Mouse (Mus musculus): Measurements from ENCODE around the gene Heatr5a. TPM values are rescaled to one million over a fixed set of nuclear protein-coding genes. Genes with fewer than 3 reads are reported as not detected.
A peak's percentile ranks its signal among the peaks of the same experiment; 100 is the strongest.

Heatr5a gene
- total RNA-seq, 1 experiment: 20.9 TPM

DNA sequence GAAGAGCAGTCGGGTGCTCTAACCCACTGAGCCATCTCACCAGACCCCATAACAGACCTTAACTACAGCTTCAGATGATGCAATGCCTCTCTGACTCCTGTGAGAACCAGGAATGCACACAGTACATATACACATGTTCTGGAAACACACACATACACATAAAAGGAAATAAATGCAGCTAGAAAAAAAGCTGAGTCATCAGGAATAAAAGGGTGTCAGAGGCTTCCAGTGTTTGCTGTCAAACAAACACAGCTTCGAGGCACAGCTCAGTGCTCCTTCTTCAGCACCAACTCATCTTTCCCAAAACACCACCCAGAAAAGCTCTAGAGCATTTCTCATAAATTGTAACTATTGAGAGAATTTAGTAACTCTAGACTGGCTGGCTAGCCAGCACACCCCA is 86.3 kb downstream of the Heatr5a start:
- DNase-seq (ENCODE audit: low read depth, low spot score): no peak
- Histone ChIP-seq H3K9ac (ENCODE audit: insufficient read depth, low read depth, low read length, poor library complexity, severe bottlenecking) (no peak overlapping the region), H3K36me3 (ENCODE audit: control insufficient read depth, insufficient read depth, low read length, poor library complexity, severe bottlenecking) (peaks cover 22% of the 10 kb centered on the region), H3K9me3 (ENCODE audit: control insufficient read depth, insufficient read depth, low read depth, low read length) (no peaks in the 10 kb centered on the region), H3K4me1 (ENCODE audit: control insufficient read depth in 2 of 2, insufficient read depth in 2 of 2, low read length in 2 of 2, poor library complexity in 1 of 2) (no peaks in the 10 kb centered on the region), H3K27ac (ENCODE audit: insufficient read depth, low read depth, low read length, poor library complexity, severe bottlenecking) (no peak overlapping the region), H3K4me3 (ENCODE audit: insufficient read depth in 1 of 2, low read depth in 1 of 2, low read length in 2 of 2, poor library complexity in 1 of 2, severe bottlenecking in 1 of 2) (no peak overlapping the region)
- TF ChIP-seq MAFK (IDR thresholded peaks at IDR 0.05; ENCODE audit: insufficient read depth, low read depth, low read length) (peak; percentile 87), CHD2 (IDR thresholded peaks at IDR 0.05; ENCODE audit: low read depth, low read length) (no peak)
- in situ Hi-C loops (cut with MboI; ENCODE audit: low sequenced_read_pairs in 2 of 2, unreplicated experiment in 2 of 2): no loop called here

DNA sequence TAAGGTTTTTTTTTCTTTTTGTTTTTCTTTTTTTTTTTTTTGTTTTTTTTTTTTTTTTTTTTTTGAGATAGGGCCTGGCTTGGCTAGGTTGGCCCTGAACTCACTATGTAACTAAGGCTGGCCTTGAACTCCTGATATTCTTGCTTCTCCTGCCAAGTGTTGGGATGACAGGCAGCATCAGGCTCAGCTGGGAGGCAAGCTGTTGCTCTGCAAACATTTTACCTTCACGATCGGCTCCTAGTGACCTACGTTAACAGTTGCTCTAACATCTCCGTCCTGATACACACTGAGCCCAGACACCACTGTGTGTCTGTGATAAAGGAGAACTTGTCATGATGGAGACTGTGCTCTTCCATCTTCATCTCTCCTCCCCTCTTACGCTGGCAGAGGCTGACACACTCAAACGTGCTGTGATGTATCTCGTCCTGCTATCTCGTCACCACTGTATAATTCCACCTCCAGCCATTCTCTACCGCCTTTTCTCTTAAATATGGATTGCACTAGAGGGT is 87.8 kb downstream of the Heatr5a start:
- no peak overlapping the region for H3K9ac ChIP-seq (ENCODE audit: insufficient read depth, low read depth, low read length, poor library complexity, severe bottlenecking)
- DNase-seq (ENCODE audit: low read depth, low spot score): no peak
- peaks cover 21% of the 10 kb centered on the region for H3K36me3 ChIP-seq (ENCODE audit: control insufficient read depth, insufficient read depth, low read length, poor library complexity, severe bottlenecking)
- H3K9me3 ChIP-seq (ENCODE audit: control insufficient read depth, insufficient read depth, low read depth, low read length): no peaks in the 10 kb centered on the region
- H3K4me1 ChIP-seq (ENCODE audit: control insufficient read depth in 2 of 2, insufficient read depth in 2 of 2, low read length in 2 of 2, poor library complexity in 1 of 2): no peaks in the 10 kb centered on the region
- H3K4me3 ChIP-seq (ENCODE audit: insufficient read depth in 1 of 2, low read depth in 1 of 2, low read length in 2 of 2, poor library complexity in 1 of 2, severe bottlenecking in 1 of 2): no peak overlapping the region
- in situ Hi-C loops (cut with MboI; ENCODE audit: low sequenced_read_pairs in 2 of 2, unreplicated experiment in 2 of 2): no loop called here
- no peak for TF ChIP-seq HCFC1 (IDR thresholded peaks at IDR 0.05; ENCODE audit: borderline replicate concordance, insufficient read depth, low read length)
- no peak overlapping the region for H3K27ac ChIP-seq (ENCODE audit: insufficient read depth, low read depth, low read length, poor library complexity, severe bottlenecking)

DNA sequence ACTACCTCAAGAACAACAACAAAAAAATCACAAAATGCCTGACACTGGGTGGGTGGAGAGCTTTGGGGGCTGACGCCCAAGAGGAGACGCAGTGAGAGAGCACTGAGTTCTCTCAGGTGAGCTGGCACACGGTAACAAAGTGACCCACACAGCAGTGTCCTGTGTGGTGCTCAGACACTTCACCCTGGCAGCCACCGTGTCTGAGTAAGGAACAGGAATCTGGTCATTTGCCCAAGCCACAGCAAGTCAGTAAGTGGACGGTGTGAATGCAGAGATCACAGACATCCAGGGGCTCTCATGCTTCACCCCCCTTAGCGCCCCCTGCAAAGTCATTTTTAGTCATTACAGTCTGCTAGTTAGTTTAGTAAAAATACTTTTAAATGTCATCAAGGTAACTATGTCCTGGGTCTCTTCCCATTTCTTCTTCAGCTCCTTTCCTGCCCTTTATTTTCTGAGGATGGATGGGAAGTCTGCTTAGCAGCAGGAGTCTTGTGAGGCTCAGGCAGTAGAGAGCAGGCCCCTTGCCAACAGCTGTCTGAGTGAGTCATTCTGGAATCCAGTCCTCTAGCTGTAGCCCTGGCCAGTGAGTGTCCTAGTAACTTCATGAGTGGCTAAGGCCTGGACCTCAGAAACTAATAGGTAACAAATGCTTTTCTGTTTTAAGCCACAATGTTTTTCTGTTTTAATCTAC is 88.4 kb downstream of the Heatr5a start:
- Histone ChIP-seq H3K9me3 (ENCODE audit: control insufficient read depth, insufficient read depth, low read depth, low read length) (no peaks in the 10 kb centered on the region), H3K9ac (ENCODE audit: insufficient read depth, low read depth, low read length, poor library complexity, severe bottlenecking) (no peak overlapping the region), H3K36me3 (ENCODE audit: control insufficient read depth, insufficient read depth, low read length, poor library complexity, severe bottlenecking) (peaks cover 18% of the 10 kb centered on the region), H3K4me3 (ENCODE audit: insufficient read depth in 1 of 2, low read depth in 1 of 2, low read length in 2 of 2, poor library complexity in 1 of 2, severe bottlenecking in 1 of 2) (no peak overlapping the region), H3K4me1 (ENCODE audit: control insufficient read depth in 2 of 2, insufficient read depth in 2 of 2, low read length in 2 of 2, poor library complexity in 1 of 2) (no peaks in the 10 kb centered on the region), H3K27ac (ENCODE audit: insufficient read depth, low read depth, low read length, poor library complexity, severe bottlenecking) (peak overlapping the region; percentile 22; the same call in 1 of the 2 replicates)
- DNase-seq (ENCODE audit: low read depth, low spot score): no peak
- in situ Hi-C loops (cut with MboI; ENCODE audit: low sequenced_read_pairs in 2 of 2, unreplicated experiment in 2 of 2): no loop called here
- TF ChIP-seq HCFC1 (IDR thresholded peaks at IDR 0.05; ENCODE audit: borderline replicate concordance, insufficient read depth, low read length) (no peak), ZC3H11A (IDR thresholded peaks at IDR 0.05; ENCODE audit: borderline replicate concordance, low read depth, low read length) (no peak), MAFK (IDR thresholded peaks at IDR 0.05; ENCODE audit: insufficient read depth, low read depth, low read length) (no peak), ZNF384 (IDR thresholded peaks at IDR 0.05; ENCODE audit: low read depth, low read length) (no peak), CHD2 (IDR thresholded peaks at IDR 0.05; ENCODE audit: low read depth, low read length) (no peak)

DNA sequence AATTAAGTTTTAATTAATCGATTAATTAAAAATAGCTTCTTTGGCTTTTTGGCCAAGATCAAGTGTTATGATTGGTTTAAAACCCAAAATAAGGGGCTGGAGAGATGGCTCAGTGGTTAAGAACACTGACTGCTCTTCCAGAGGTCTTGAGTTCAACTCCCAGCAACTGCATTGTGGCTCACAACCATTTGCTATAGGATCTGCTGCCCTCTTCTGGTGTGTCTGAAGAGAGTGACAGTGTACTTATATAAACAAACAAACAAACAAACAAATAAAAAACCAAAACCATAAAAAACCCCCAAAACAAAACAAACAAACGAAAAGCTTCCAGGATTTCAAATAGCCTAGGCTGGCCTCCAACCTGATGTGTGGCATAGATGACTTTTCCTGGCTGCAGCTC is 89.3 kb downstream of the Heatr5a start:
- no peaks in the 10 kb centered on the region for H3K9me3 ChIP-seq (ENCODE audit: control insufficient read depth, insufficient read depth, low read depth, low read length)
- H3K27ac ChIP-seq (ENCODE audit: insufficient read depth, low read depth, low read length, poor library complexity, severe bottlenecking): no peak overlapping the region
- no peaks in the 10 kb centered on the region for H3K4me1 ChIP-seq (ENCODE audit: control insufficient read depth in 2 of 2, insufficient read depth in 2 of 2, low read length in 2 of 2, poor library complexity in 1 of 2)
- H3K9ac ChIP-seq (ENCODE audit: insufficient read depth, low read depth, low read length, poor library complexity, severe bottlenecking): no peak overlapping the region
- no peak for TF ChIP-seq HCFC1 (IDR thresholded peaks at IDR 0.05; ENCODE audit: borderline replicate concordance, insufficient read depth, low read length)
- no peak for TF ChIP-seq CHD2 (IDR thresholded peaks at IDR 0.05; ENCODE audit: low read depth, low read length)
- no peak for TF ChIP-seq MAFK (IDR thresholded peaks at IDR 0.05; ENCODE audit: insufficient read depth, low read depth, low read length)
- no peak for TF ChIP-seq ZC3H11A (IDR thresholded peaks at IDR 0.05; ENCODE audit: borderline replicate concordance, low read depth, low read length)
- TF ChIP-seq ZNF384 (IDR thresholded peaks at IDR 0.05; ENCODE audit: low read depth, low read length): no peak
- DNase-seq (ENCODE audit: low read depth, low spot score): no peak
- H3K36me3 ChIP-seq (ENCODE audit: control insufficient read depth, insufficient read depth, low read length, poor library complexity, severe bottlenecking): peaks cover 17% of the 10 kb centered on the region
- H3K4me3 ChIP-seq (ENCODE audit: insufficient read depth in 1 of 2, low read depth in 1 of 2, low read length in 2 of 2, poor library complexity in 1 of 2, severe bottlenecking in 1 of 2): no peak overlapping the region
- in situ Hi-C loops (cut with MboI; ENCODE audit: low sequenced_read_pairs in 2 of 2, unreplicated experiment in 2 of 2): no loop called here
